In the genomic region with DNA sequence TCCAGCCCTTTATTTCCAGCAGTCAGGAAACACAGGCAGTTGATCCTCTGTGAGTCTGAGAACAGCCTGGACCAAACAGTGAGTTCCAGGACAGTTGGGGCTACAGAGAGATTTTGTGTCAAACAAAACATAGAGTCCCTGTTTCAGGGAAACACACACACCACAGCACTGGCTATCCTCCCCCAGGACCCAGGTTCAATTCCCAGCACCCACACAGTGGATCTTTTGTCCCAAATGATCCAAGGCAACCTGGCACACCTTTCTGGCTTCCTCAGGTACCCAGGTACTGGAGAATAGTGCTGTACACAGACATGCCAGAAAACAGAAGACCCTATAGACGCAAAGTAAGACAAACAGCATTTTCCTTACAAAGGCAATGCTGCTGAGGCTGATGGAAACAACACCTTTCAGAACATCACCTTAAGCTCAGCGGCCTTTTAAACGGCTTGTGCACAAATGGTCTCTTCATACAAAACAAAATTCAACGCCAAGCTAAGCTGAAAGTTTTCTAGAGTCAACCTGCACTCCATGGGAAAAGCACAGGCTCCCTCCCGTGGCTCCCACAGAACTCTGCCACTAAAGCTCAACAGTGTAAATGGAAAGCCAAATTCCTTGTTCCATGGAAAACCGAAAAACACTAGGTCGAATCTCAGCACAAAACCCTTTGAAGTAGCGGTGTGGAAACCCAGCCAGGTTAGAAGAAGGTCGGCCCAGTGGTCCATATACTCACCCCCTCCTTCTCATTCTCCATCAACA, we compare ENCODE assay signal across 1 mouse cellular context.
TF ChIP-seq lines count a peak whose summit lies in the region.

No protein-coding gene starts in this region.

TF ChIP-seq in MEL, 35 proteins besides CTCF, POLR2A, EP300 and RAD21 (continued from another document):
- TF ChIP-seq BHLHE40 (IDR thresholded peaks at IDR 0.05; ENCODE audit: borderline replicate concordance, low read depth, low read length) (no peak), CHD2 (IDR thresholded peaks at IDR 0.05; ENCODE audit: low read length) (no peak), POLR2AphosphoS5 (IDR thresholded peaks at IDR 0.05; ENCODE audit: borderline replicate concordance, low read depth, low read length) (no peak), NRF1 (IDR thresholded peaks at IDR 0.05; ENCODE audit: insufficient read depth, low read depth, low read length, poor library complexity, severe bottlenecking) (no peak), ZNF384 (IDR thresholded peaks at IDR 0.05; ENCODE audit: low read depth, low read length) (no peak), ELF1 (IDR thresholded peaks at IDR 0.05; ENCODE audit: low read depth, low read length) (no peak), MYC (IDR thresholded peaks at IDR 0.05; ENCODE audit: low read depth, low read length) (no peak), MEF2A (IDR thresholded peaks at IDR 0.05; ENCODE audit: extremely low read depth, insufficient replicate concordance, low read depth, low read length, poor library complexity, severe bottlenecking) (no peak), ZKSCAN1 (IDR thresholded peaks at IDR 0.05; ENCODE audit: low read depth, low read length) (no peak), ETS1 (IDR thresholded peaks at IDR 0.05; ENCODE audit: low read depth, low read length) (no peak), USF2 (IDR thresholded peaks at IDR 0.05; ENCODE audit: borderline replicate concordance in 1 of 2, insufficient read depth in 1 of 2, low read depth in 1 of 2, low read length in 2 of 2) (no peak)
